Mouse (Mus musculus): ENCODE results near the gene BC048403.

The BC048403 gene

DNA sequence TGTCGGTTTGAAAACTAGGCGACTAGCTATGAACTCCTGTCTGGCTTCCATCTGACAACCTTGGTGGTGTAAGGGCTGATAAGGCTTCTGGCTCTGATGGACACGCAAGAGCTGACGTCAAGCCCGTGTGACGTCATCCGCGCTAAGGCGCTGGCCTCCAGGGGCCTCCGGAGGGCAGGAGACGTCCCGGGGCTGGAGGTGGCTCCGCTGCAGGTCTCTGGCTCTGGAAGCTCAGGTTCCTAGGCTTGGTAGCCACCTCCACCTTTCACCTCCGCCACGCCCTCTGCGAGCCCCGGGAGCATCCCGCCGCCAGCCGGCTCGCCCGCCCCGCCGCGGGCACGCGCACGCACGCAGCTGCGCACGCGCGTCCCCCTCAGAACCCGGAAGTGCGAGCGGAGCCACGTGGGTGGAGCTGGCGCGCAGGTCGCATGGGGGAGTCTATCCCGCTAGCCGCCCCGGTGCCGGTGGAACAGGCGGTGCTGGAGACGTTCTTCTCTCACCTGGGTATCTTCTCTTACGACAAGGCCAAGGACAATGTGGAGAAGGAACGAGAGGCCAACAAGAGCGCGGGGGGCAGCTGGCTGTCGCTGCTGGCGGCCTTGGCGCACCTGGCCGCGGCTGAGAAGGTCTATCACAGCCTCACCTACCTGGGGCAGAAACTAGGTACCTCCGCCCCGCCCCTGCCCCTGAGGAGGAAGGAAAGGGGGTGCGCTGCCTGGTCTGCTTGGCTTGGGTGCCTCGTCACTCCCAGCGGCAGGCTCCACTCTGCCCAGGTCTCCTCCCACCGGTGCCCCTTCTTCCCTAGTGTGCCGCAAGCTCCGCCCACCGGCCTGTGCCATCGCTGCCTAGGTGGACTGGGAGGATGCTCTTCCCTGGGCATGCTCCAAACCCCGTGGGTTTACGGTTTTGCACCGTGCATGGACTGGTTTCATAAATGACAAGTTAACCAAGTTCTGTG is at the start of gene BC048403:
TSS of gene BC048403 (plus strand) at position 390 of the 958 bp plus-strand sequence.
- peak; percentile 91 for DNase-seq (ENCODE audit: low read depth, low spot score)
- H3K36me3 ChIP-seq (ENCODE audit: control insufficient read depth, insufficient read depth, low read length, poor library complexity, severe bottlenecking), result no peaks in the 10 kb centered on the region

DNA sequence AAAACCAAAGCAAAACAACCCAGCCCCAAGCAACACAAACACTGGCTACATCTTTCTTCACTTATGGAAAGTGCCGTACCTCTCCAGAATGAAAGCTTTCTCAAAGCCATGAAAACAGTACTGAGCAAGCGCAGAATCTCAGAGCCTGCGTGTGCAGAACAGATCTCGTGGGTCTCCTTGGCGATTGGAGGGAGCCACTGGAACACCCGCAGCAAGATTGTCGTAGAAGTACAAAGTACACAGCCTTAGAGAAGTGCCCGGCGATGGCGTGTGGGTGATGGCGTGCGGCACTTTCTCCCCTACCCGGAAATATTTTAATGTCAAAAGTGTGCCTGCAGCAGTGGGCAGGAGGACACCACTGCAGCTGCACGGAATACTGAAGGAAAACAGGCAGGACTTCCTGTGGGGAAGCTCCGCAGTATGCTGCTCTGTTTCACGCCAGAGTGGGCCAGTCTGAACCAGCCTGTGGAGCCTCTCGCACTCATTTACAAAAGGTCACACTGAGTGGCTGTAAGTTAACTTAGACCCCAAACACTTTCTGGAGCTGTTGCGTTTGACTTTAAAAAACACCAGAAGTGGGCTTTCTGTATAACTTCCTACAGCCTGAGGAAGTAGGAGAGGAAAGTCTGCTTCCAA is 46.7 kb upstream of the BC048403 start:
- no peaks in the 10 kb centered on the region for H3K27me3 ChIP-seq (ENCODE audit: control insufficient read depth, insufficient read depth, low read length, poor library complexity, severe bottlenecking)
- no peak for DNase-seq (ENCODE audit: low read depth, low spot score)

More for the DNA sequence above, at the start of gene BC048403:
- no peaks in the 10 kb centered on the region for H3K27me3 ChIP-seq (ENCODE audit: control insufficient read depth, insufficient read depth, low read length, poor library complexity, severe bottlenecking)

DNA sequence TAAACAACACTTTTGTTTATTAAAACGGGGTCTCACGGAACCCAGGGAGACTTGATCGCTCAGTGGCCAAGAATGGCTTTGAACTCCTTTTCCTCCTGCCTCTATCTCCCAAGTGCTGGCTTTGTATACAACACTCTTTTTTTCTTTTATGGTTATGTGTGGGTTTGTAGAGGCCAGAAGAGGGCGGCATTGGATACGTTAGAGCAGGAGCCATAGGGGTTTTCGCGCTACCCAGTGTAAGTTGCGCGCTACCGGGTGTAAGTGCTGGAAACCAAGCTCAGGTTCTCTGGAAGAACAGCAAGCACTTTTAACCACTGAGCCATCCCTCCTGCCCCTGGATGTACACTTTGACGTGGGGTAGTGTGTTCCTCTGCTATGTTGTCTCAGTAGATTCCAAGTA is 45.2 kb upstream of the BC048403 start:
- no peak for DNase-seq (ENCODE audit: low read depth, low spot score)
- Histone ChIP-seq H3K27me3 (ENCODE audit: control insufficient read depth, insufficient read depth, low read length, poor library complexity, severe bottlenecking) (no peaks in the 10 kb centered on the region), H3K36me3 (ENCODE audit: control insufficient read depth, insufficient read depth, low read length, poor library complexity, severe bottlenecking) (no peaks in the 10 kb centered on the region)

More for the DNA sequence above, 46.7 kb upstream of the BC048403 start:
- H3K36me3 ChIP-seq (ENCODE audit: control insufficient read depth, insufficient read depth, low read length, poor library complexity, severe bottlenecking), result no peaks in the 10 kb centered on the region

DNA sequence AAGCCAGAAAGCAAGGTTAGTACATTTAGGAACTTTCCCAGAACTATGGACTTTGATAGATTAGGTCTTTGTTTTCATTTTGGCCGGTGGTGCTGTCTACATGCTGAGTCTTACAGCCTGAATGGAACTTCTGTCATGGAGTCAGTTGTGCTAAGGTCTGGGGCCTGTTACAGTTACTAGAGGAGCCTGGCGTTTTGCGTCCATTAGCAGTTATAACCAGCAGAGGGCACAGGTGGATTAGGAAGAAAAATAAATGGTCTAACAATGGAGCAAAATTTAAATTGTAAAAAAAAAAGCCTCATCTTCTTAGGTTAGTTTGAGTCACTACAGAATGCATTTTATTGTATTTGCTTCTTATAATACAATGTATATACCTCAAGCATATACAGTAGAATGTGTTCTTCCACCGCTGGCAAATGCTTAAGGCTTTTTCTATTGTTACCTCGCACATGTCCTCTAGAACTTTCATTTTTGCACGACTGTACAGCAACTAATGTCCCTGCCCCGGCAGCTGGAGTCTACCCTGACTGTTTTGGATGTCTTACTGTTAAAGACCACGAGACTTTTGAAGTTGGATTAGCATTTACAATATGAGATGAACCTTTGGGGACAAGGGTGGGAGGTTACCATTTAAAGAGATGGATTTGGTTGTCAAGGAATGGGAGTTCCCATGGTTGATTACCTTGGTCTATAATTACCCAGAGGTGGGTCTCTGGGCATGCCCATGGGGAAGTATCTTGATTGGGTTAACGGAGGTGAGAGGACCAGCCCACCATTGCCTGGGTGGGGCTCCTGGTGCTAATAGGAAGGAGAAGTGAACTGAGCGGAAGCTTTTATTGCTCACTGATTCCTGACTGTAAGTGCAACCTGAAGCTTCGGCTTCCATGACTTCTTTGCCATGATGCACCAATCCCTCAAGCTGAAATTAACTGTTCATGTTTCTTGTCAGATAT is 38.2 kb upstream of the BC048403 start:
- peak; percentile 66 for DNase-seq (ENCODE audit: low read depth, low spot score)
- Histone ChIP-seq H3K27me3 (ENCODE audit: control insufficient read depth, insufficient read depth, low read length, poor library complexity, severe bottlenecking) (no peaks in the 10 kb centered on the region), H3K36me3 (ENCODE audit: control insufficient read depth, insufficient read depth, low read length, poor library complexity, severe bottlenecking) (no peaks in the 10 kb centered on the region)

DNA sequence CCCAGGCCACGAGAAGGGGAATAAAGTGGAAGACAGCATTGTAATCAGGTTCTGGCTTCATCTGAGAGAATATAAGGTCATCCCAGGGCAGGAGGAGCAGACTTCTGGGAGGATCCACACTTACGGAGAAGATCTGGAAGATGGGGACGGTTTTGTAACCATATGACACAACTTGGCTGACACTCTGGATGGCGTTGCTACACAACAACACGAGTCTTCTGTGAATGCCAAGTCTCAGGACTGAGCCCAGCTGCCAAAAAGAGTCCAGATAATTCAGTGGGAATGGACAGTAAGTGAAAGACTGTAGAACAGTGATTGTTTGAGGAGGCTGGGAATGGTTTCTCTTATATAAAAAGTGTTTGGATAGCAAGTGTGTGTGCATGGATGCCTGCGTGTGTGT is 36.1 kb upstream of the BC048403 start:
- no peaks in the 10 kb centered on the region for H3K27me3 ChIP-seq (ENCODE audit: control insufficient read depth, insufficient read depth, low read length, poor library complexity, severe bottlenecking)
- H3K36me3 ChIP-seq (ENCODE audit: control insufficient read depth, insufficient read depth, low read length, poor library complexity, severe bottlenecking), result no peaks in the 10 kb centered on the region
- no peak for DNase-seq (ENCODE audit: low read depth, low spot score)

DNA sequence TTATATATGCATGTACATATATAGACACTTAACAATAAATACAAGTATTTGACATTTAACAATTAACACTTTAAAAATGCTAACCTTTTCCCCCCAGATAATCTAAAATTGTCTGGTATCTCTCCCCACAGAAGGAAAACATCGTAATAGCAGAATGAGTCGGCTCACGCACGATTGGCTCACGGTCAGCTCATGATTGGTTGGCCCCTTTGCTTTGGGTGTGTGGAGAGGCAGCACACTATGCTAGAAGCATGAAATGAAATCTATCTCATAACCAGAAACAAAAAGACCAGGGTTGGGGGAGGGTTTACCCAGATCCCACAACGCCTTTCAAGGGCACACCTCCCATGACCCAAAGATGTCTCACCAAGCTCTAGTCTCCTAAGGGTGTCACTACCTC is 34.9 kb upstream of the BC048403 start:
- no peaks in the 10 kb centered on the region for H3K27me3 ChIP-seq (ENCODE audit: control insufficient read depth, insufficient read depth, low read length, poor library complexity, severe bottlenecking)
- H3K36me3 ChIP-seq (ENCODE audit: control insufficient read depth, insufficient read depth, low read length, poor library complexity, severe bottlenecking), result no peaks in the 10 kb centered on the region
- DNase-seq (ENCODE audit: low read depth, low spot score), result no peak

DNA sequence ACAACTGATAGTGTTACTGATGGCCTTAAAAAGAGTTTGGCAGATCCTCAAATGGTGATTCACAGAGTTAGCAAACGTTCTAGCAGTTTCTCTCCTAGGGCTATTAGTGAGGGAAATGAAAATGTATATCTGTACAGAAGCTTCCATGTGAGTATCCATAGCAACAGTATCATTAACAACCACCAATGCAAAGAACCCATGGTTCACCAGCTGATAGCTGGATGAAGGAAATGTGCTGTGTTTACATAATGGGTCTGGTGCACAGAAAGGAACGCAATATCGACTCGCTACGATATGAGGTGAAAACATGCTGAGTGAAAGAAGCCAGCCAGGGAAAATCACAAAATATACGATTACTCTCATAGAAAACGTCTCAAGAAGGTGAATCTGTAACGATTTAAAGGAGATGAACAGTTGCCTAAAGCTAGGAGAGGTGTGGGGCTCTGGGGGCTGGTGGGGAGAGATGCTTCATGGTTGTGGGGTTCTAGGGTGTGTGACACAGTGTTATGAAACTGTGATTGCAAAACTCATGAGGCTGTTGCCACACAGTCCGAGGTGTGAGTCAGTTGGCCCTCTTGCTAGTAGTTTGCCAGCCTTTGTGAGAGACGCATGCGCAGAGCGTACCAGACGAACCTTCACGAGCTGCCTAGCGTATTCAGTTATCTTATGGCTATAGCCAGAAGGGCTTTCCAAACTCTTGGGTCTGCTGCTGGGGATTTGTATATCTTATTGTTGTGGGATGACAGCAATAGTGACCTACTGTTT is 34.2 kb upstream of the BC048403 start:
- DNase-seq (ENCODE audit: low read depth, low spot score), result no peak
- H3K27me3 ChIP-seq (ENCODE audit: control insufficient read depth, insufficient read depth, low read length, poor library complexity, severe bottlenecking), result no peaks in the 10 kb centered on the region
- no peaks in the 10 kb centered on the region for H3K36me3 ChIP-seq (ENCODE audit: control insufficient read depth, insufficient read depth, low read length, poor library complexity, severe bottlenecking)

DNA sequence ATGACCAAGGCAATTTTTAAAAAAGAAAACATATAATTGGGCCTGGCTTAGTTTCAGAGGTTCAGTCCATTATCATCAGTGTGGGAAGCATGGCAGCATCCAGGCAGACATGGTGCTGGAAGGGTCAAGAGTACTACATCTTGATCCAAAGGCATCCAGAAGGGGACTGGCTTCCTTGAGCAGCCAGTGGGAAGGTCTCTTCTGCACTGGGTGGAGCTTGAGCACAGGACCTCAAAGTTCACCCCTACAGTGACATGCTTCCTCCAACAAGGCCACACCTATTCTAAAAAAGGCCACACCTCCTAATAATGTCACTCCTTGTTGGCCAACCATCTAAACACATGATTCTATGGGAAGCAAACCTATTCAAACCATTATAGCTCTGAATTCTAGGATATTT is 22.9 kb upstream of the BC048403 start:
- no peak for DNase-seq (ENCODE audit: low read depth, low spot score)
- Histone ChIP-seq H3K27me3 (ENCODE audit: control insufficient read depth, insufficient read depth, low read length, poor library complexity, severe bottlenecking) (no peaks in the 10 kb centered on the region), H3K36me3 (ENCODE audit: control insufficient read depth, insufficient read depth, low read length, poor library complexity, severe bottlenecking) (no peaks in the 10 kb centered on the region)

DNA sequence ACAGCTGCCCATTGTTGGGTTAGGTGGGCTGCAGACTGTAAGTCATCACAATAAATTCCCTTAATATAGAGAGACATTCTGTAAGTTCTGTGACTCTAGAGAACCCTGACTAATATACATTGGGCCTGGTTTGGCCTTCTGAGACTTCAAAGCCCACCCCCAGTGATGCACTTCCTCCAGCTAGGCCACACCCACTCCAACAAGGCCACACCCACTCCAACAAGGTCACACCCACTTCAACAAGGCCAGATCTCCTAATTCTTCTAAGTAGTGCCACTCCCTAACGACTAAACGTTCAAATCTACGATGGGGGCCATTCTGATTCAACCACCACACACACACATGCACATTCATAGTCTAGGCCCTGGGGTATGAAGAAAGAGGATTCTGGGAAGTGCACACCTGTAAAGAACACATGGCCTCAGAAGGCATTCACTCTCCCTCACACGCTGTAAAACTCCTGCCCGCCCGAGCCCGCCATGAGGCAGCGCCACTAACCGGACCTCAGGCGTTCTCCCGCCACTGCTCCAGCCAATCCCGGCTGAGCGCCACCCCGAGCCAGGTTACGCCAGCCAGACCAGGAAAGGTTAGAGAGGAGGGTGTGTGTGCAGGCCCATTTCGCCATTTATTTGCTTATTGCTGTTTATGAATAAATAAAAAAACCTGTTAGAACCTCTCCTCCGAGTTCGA is 20.7 kb upstream of the BC048403 start:
- Histone ChIP-seq H3K36me3 (ENCODE audit: control insufficient read depth, insufficient read depth, low read length, poor library complexity, severe bottlenecking) (no peaks in the 10 kb centered on the region), H3K27me3 (ENCODE audit: control insufficient read depth, insufficient read depth, low read length, poor library complexity, severe bottlenecking) (no peaks in the 10 kb centered on the region)
- DNase-seq (ENCODE audit: low read depth, low spot score), result no peak

DNA sequence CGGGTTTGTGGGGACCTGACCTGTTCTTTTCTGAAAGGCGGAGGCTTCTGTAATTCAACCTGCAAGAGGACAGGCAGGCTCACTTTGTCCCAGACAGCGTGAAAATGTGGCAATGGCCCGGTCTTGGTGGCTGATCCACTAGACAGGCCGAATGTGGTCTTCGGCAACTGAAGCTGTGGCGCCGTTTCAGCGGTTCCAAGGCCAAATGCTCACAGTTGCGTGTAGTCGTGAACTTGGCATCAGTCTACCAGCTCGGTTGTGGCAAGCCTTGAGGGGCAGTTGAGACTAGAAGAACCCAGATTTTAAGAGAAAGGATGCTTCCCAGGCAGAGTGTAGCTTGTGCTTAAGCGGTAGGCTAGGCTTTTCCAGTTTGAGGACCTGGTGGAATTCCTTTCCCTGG is 19.0 kb upstream of the BC048403 start:
- DNase-seq (ENCODE audit: low read depth, low spot score), result no peak
- no peaks in the 10 kb centered on the region for H3K36me3 ChIP-seq (ENCODE audit: control insufficient read depth, insufficient read depth, low read length, poor library complexity, severe bottlenecking)
- H3K27me3 ChIP-seq (ENCODE audit: control insufficient read depth, insufficient read depth, low read length, poor library complexity, severe bottlenecking), result no peaks in the 10 kb centered on the region

DNA sequence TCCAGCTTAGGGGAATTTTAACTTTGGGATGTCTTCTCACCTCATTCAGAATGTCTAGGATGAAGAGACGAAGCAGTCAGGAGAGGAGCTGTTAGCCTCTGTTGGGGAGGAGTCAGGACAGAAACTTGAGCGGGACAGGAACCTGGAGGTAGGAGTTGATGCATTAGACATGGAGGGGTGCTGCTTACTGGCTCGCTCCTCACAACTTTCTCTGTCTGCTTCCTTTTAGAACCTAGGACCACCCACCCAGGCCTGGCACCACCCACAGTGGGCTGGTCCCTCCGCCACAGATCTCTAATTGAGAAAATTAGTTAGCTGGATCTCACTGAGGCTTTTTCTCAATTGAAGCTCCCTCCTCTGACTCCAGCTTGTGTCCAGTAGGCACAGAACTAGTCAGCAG is 13.2 kb upstream of the BC048403 start:
- Histone ChIP-seq H3K27me3 (ENCODE audit: control insufficient read depth, insufficient read depth, low read length, poor library complexity, severe bottlenecking) (no peaks in the 10 kb centered on the region), H3K36me3 (ENCODE audit: control insufficient read depth, insufficient read depth, low read length, poor library complexity, severe bottlenecking) (no peaks in the 10 kb centered on the region)

DNA sequence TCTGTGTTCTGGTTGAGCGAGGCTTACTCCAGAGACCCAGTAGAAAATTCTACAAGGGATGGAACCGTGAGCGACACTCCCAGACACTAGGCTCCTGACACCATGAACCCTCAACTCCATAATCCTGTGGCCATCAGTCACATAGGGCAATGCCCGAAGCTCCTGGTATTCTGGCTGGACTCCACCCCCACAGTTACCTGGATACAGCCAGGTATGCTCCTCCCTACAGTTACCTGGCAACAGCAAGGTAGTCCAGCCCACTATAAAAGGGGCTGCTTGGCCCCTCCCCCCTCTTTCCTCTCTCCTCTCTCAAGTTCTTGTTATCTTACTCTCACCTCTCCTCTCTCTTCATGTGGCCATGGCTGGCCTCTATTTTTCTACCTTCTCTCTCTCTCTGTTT is 12.6 kb upstream of the BC048403 start:
- no peak for DNase-seq (ENCODE audit: low read depth, low spot score)
- no peaks in the 10 kb centered on the region for H3K27me3 ChIP-seq (ENCODE audit: control insufficient read depth, insufficient read depth, low read length, poor library complexity, severe bottlenecking)
- no peaks in the 10 kb centered on the region for H3K36me3 ChIP-seq (ENCODE audit: control insufficient read depth, insufficient read depth, low read length, poor library complexity, severe bottlenecking)

More for the DNA sequence above, 13.2 kb upstream of the BC048403 start:
- no peak for DNase-seq (ENCODE audit: low read depth, low spot score)

DNA sequence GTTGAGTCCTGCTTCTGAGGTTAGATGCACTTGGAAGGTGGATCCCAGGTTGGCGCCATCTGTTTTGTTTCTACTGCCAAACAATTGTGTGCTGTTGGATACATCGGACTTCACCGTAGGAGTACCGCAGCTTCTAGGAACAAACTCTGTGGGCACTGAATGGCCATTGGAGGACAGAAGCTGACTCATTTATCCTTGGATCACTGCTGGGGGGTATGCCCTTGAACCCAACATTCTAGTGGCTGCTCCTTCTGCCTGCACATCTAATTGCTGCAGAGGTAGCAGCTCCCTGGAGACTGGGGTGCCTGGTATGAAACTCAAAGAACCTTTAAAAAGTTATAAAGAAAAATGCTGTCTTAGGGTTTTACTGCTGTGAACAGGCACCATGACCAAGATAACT is 11.5 kb upstream of the BC048403 start:
- no peak for DNase-seq (ENCODE audit: low read depth, low spot score)
- no peaks in the 10 kb centered on the region for H3K36me3 ChIP-seq (ENCODE audit: control insufficient read depth, insufficient read depth, low read length, poor library complexity, severe bottlenecking)

More for the DNA sequence above, 11.5 kb upstream of the BC048403 start:
- H3K27me3 ChIP-seq (ENCODE audit: control insufficient read depth, insufficient read depth, low read length, poor library complexity, severe bottlenecking), result no peaks in the 10 kb centered on the region

Measured in splenic B cell, adult 2 months (primary cell).